Mouse (Mus musculus): ENCODE measurements around the gene Taf8.

Gene Taf8

DNA sequence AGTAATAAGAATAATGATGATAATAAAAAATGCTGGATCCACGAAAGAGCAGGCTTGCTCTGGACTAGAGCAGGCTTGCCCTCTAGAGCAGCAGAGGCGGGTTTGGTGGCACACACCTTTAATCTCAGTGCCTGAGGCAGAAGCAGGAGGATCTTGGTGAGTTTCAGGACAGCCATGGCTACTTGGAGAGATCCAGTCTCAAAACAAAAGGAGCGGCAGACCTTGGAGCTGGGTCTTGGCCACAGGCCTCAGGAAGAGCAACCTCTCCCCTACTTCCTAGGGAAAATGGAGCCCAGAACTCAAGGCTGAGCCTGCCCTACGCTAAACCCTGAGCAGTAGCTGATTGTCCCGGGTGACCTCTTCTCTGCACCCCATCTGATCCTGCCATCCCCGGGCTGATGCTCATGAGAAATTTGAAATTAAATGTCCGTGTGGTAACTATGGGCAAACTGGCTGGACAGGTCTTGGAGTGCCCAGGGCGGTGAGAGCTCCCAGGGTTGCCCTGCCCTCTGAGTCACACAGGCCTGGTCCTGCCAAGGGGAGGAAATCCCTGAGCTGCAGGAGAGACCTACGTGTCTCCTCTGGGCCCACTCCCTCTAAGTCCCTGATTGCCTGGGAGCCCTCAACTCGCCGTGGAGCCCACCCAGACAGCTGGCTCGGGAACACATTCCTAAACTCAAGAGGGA is 51.1 kb downstream of the Taf8 start:
- DNase-seq: no peak

GRCm38 (mm10) chr17:47450239-47450638 is 51.9 kb downstream of the Taf8 start:
- DNase-seq: no peak

- no peak for DNase-seq
Measured at GRCm38 (mm10) chr17:47449432-47449831, 52.7 kb downstream of the Taf8 start.

GRCm38 (mm10) chr17:47448523-47449372 is 53.3 kb downstream of the Taf8 start:
- DNase-seq: no peak

DNA sequence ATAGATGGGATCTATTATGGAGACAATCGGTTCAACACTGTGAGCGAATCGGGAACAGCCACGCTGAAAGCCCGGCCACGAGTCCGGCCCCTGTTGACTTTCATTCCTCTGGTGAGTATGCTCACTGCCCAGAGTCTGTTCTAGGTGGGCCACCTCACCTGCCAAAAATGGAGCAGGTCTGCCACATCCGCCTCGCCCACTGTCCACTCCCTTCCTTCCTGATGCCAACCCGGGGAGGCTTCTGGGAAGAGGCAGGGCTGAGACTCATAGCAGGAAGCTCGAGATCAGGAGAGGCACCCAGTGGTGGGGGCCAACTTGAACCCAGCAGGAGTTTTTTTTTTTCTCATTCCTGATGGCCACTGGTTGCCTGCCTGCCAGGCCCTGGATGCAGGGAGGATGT is 55.5 kb downstream of the Taf8 start:
- no peak for DNase-seq

GRCm38 (mm10) chr17:47446025-47446424 is 56.1 kb downstream of the Taf8 start:
- DNase-seq: no peak

DNA sequence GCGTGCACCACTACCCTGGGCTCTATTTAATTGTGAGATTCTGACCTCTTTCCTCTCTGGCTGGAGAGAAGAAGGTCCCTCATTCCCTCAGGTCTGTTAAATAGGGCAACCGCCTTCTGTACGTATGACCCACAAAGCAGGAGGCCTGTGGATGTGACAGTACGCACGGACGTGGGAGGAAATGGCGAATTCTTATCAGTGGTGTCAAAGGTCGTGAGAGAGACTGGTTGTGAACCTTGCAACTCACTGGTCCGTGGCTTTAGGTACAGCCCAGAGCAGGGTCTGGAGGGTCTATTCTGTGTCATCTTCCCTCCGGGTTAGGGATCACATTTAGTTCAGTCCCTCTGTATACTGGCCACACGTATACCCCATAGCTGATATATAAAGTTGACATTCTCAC is 56.6 kb downstream of the Taf8 start:
- DNase-seq: no peak

GRCm38 (mm10) chr17:47444113-47444512 is 58.0 kb downstream of the Taf8 start:
- DNase-seq: no peak

- DNase-seq: no peak
Measured at GRCm38 (mm10) chr17:47442271-47442670, 59.8 kb downstream of the Taf8 start.

DNA sequence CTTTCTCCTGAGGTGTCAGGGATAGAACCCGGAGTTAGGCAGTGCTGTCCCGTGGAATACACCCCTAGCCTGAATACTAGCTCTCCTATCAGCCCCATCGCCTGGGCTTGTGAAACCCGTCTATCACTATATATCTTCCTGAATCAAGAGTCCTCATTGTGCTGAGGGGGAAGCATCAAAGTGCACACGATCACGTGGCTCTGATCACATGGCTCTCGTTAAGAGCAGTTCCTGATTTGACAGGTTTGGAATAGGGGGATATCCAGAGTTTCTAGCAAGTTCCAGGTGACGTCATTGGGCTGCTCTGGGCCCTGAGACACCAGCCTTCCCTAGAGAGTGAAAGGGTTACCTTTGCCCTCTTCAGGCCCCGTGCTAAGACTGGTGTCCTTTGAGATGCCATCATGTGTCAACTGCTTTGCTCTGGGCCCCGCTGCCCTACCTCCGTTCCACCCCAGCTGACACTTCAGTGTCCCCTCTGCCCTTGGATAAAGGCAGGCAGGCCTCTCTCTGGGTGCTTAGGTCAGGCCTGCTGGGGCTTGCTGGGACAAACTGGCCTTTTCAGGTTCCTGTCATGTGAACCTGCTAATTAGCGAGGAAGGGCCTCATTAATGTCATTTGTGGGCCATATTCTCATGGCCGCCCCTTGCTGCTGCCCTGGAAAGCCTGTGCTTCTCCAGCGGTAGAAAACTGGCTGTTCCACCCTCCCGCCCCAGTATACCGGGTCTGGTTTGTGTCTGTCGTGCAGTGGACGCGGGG is 60.6 kb downstream of the Taf8 start:
- DNase-seq: no peak

- no peak for DNase-seq
Measured at GRCm38 (mm10) chr17:47440359-47440890, 61.7 kb downstream of the Taf8 start.

DNA sequence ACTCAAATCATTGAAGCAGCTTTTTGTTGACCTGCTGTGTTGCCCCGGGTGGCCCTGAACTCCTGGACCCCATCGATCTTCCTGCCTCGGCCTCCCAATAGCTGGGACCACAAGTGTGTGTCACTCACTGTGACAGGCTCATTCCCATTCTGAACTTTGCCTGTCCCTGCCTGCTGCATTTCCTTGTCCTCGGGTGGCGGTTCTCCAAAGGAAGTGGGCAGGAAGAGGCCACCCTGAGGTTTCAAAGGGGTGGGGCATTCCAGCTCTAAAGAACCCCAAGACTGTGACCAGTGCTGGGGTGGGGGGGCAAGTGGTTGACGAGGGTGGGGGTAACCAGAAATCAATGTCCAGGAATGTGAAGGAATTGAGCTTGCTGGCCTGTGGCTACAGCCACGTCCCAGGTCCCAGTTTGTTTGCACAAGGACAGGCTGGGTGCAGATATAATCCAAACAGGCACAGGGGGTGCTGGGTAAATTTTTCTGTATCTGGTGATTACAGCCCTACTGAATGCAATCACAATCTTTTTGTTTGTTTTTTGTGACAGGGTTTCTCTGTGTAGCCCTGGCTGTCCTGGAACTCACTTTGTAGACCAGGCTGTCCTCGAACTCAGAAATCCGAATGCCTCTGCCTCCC is 62.6 kb downstream of the Taf8 start:
- DNase-seq: no peak

GRCm38 (mm10) chr17:47438611-47439010 is 63.5 kb downstream of the Taf8 start:
- DNase-seq: no peak

DNA sequence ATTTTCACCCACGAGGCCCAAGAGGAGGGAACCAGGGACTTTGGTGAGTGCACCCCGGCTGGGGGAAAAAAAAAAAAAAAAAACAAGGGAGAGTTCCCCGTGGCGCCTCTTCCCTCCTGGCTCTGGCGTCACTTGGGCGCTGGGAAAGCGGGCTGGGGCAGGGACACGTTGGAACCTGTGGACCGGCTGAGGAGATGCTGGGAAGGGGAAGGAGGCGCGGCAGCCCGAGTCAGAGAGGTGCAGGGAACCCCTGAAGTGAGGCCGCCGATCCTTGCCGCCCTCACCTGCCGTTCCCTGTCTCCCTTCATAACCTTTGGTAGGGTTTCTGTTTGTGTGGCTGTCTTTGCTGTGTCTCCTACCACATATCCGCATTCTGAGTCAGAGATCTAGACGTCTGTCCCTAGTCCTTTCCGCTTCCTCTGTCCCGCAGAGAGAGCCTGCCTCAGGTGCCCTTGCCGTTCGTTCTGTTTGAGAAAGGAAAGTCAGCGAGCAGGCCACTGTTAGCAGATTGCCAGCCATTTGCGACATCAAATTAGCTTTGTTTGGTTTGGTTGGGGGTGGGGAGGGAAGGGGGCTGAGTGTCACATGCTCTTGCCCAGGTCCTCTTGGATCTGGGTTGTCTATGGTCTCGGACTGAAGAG is 65.1 kb downstream of the Taf8 start, which contains the start of gene 1700001C19Rik:
TSS of gene 1700001C19Rik (minus strand) at position 470 of the 641 bp plus-strand sequence.
- DNase-seq: no peak

GRCm38 (mm10) chr17:47436156-47436906 is 65.8 kb downstream of the Taf8 start, which contains the start of gene AI661453:
AI661453 (plus strand) TSS chr17:47436615.
- no peak for DNase-seq

All from right cerebral cortex, postnatal 14 days (tissue).